Mouse (Mus musculus) C2C12 (cell line): ENCODE results near the gene Emid1.

Source experiments
- CEBPB ChIP-seq: IDR thresholded peaks from one replicate; pipeline ENCODE4 v1.6.1; 2011; ENCODE audit warnings: low read depth, mild to moderate bottlenecking, control low read depth, moderate library complexity
- CTCF ChIP-seq: IDR thresholded peaks from one replicate; pipeline ENCODE4 v1.5.1; 2011; ENCODE audit not compliant: control insufficient read depth, insufficient read depth, insufficient read length
- FOSL1 ChIP-seq: IDR thresholded peaks from one replicate; pipeline ENCODE4 v1.8.0; 2011; ENCODE audit warnings: mild to moderate bottlenecking, low read length; ENCODE audit not compliant: poor library complexity, insufficient read depth, severe bottlenecking
- MAX ChIP-seq: IDR thresholded peaks from one replicate; pipeline ENCODE4 v1.6.1; 2011; ENCODE audit warnings: mild to moderate bottlenecking, control low read depth
- MYOG ChIP-seq: IDR thresholded peaks from one replicate; pipeline ENCODE4 v1.6.1; 2011; ENCODE audit not compliant: control insufficient read depth, insufficient read length; ENCODE audit errors: extremely low read depth
- USF1 ChIP-seq: IDR thresholded peaks from one replicate; pipeline ENCODE4 v1.6.1; 2011; ENCODE audit warnings: low read depth, mild to moderate bottlenecking, control low read depth, moderate library complexity

GRCm38 (mm10) chr11:5151247-5151630 lies 818 bp downstream of the Emid1 start:
- TF ChIP-seq CTCF (no peak), USF1 (no peak), MYOG (no peak), CEBPB (no peak), FOSL1 (no peak), MAX (no peak)
